Mouse (Mus musculus): Measurements from ENCODE around the gene Gm29289. TPM values are rescaled to one million over a fixed set of nuclear protein-coding genes. Genes with fewer than 3 reads are reported as not detected.

Gene Gm29289
- polyA plus RNA-seq (2014; fragmentation: Illumina TruSeq; extraction: RNeasy Lipid Tissue Mini Kit (QIAGEN cat#74804); ENCODE audit: low replicate concordance): not detected

GRCm38 (mm10) chrY:2932282-2932681 lies at the start of gene Gm29289:
Gene Gm29289 (plus strand): TSS chrY:2932582.

GRCm38 (mm10) chrY:2900689-2901088 lies 31.7 kb upstream of the Gm29289 start, which contains the start of gene Gm10352:
Gene Gm10352 (plus strand): TSS chrY:2900989.

Other genes starting within 250 kb of the Gm29289 start
- gene H2al2b, start 211.9 kb upstream of the Gm29289 start, polyA plus RNA-seq (2014; fragmentation: Illumina TruSeq; extraction: RNeasy Lipid Tissue Mini Kit (QIAGEN cat#74804); ENCODE audit: low replicate concordance): not detected
- not detected for gene Gm4064, start 136.4 kb upstream of the Gm29289 start, polyA plus RNA-seq (2014; fragmentation: Illumina TruSeq; extraction: RNeasy Lipid Tissue Mini Kit (QIAGEN cat#74804); ENCODE audit: low replicate concordance)
- gene Rbmy, start 101.9 kb upstream of the Gm29289 start, polyA plus RNA-seq (2014; fragmentation: Illumina TruSeq; extraction: RNeasy Lipid Tissue Mini Kit (QIAGEN cat#74804); ENCODE audit: low replicate concordance): not detected
- not detected for gene Gm10256, start 101.9 kb upstream of the Gm29289 start, polyA plus RNA-seq (2014; fragmentation: Illumina TruSeq; extraction: RNeasy Lipid Tissue Mini Kit (QIAGEN cat#74804); ENCODE audit: low replicate concordance)
- not detected for gene Gm10352, start 31.6 kb upstream of the Gm29289 start, polyA plus RNA-seq (2014; fragmentation: Illumina TruSeq; extraction: RNeasy Lipid Tissue Mini Kit (QIAGEN cat#74804); ENCODE audit: low replicate concordance)

Measured in small intestine, adult 10 weeks (tissue).